Mouse (Mus musculus) forebrain, embryonic 10.5 days (tissue): Measurements from ENCODE around the gene Polr1d. TPM values are rescaled to one million over a fixed set of nuclear protein-coding genes. Genes with fewer than 3 reads are reported as not detected.

Experiments
- polyA plus RNA-seq: library from polyadenylated mRNA; unstranded; fragments of >200 nt; fragmentation: Nextera tagmentation; extraction: Ambion mirVana; gene quantifications from 2 replicates; pipeline ENCODE4 v1.2.1, GENCODE M21; 2016

Gene Polr1d
- polyA plus RNA-seq, 1 experiment from 2014 or later: 132 TPM

Other genes starting within 250 kb of the Polr1d start
- 529 and 540 TPM in 2 replicates for gene Rpl21, start 244.2 kb upstream of the Polr1d start, polyA plus RNA-seq
- 37.4 and 39.5 TPM in 2 replicates for gene Rasl11a, start 232.0 kb upstream of the Polr1d start, polyA plus RNA-seq
- gene Gtf3a, start 128.4 kb upstream of the Polr1d start, polyA plus RNA-seq: 149 and 150 TPM in 2 replicates
- 20.7 and 22.4 TPM in 2 replicates for gene Mtif3, start 113.2 kb upstream of the Polr1d start, polyA plus RNA-seq
- 8.6 and 9.8 TPM in 2 replicates for gene Lnx2, start 464 bp upstream of the Polr1d start, polyA plus RNA-seq
- 2.4 and 3.0 TPM in 2 replicates for gene Gsx1, start 111.6 kb downstream of the Polr1d start, polyA plus RNA-seq
- gene Pdx1, start 192.9 kb downstream of the Polr1d start, polyA plus RNA-seq: not detected in 2 replicates
- not detected in 2 replicates for gene Cdx2, start 230.2 kb downstream of the Polr1d start, polyA plus RNA-seq
- not detected in 2 replicates for gene Urad, start 245.4 kb downstream of the Polr1d start, polyA plus RNA-seq